Mouse (Mus musculus): ENCODE measurements around the gene Parn.

The Parn gene

GRCm38 (mm10) chr16:13621745-13622507 is 46.0 kb downstream of the Parn start:
- no peak for DNase-seq

GRCm38 (mm10) chr16:13620194-13620593 is 47.8 kb downstream of the Parn start:
- DNase-seq, result no peak

- no peak for DNase-seq
These were observed 52.7 kb downstream of the Parn start for GRCm38 (mm10) chr16:13615276-13615675.

DNA sequence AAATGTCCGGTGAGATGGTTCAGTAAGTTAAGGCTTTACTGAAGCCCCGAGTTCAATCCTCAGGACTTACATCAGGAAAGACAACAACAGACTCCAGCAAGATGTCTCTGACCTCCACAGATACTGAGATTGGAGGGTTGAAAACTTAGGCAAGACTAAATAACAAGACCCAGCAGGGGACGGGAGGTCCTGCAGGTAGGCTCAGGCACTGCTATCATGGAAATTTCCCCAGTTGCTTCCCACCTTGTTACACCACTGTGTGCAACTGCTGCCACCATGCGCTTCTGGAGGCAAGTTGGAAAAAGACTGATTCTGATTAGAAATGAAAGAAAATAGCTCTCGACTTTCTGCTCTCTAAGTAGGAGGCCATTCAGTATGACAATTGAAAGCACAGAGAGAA is 55.4 kb downstream of the Parn start:
- DNase-seq, result no peak

- DNase-seq, result no peak
These were observed 55.9 kb downstream of the Parn start for GRCm38 (mm10) chr16:13612058-13612457.

- DNase-seq, result peak; percentile 32 to 37
These were observed 56.6 kb downstream of the Parn start for GRCm38 (mm10) chr16:13611399-13611798.

GRCm38 (mm10) chr16:13610951-13611381 is 57.0 kb downstream of the Parn start:
- DNase-seq, result peak; percentile 28 to 65

- no peak for DNase-seq
These were observed 59.3 kb downstream of the Parn start for GRCm38 (mm10) chr16:13608705-13609085.

GRCm38 (mm10) chr16:13607987-13608704 is 59.8 kb downstream of the Parn start:
- DNase-seq, result no peak

GRCm38 (mm10) chr16:13602779-13603178 is 65.2 kb downstream of the Parn start:
- DNase-seq, result no peak

- no peak for DNase-seq
These were observed 78.9 kb downstream of the Parn start for GRCm38 (mm10) chr16:13589049-13589408.

GRCm38 (mm10) chr16:13588182-13589048 is 79.6 kb downstream of the Parn start:
- no peak for DNase-seq

GRCm38 (mm10) chr16:13585234-13585633 is 82.7 kb downstream of the Parn start:
- DNase-seq, result peak; percentile 4 to 15

- DNase-seq, result peak; percentile 3 to 34
These were observed 87.2 kb downstream of the Parn start for GRCm38 (mm10) chr16:13580784-13581183.

DNA sequence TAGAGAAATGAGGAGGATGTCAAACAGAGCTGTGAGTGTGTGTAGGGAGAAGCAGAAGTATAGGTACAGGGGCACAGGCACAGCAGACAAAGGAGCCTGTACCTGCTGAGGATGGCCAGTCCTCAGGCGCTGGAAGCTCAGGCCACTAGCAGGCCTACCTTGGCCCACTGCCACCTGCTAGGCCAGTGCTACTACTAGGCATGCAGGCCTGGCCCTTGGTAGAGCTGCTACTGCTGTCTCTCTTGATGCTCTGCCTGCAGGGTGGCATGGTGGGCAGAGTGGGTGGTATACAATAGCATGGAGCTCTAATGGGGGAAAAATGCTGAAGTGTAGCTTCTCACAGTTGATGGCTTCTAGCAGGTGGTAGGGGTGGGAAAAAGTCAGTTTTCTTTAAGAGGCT is 88.0 kb downstream of the Parn start:
- no peak for DNase-seq

DNA sequence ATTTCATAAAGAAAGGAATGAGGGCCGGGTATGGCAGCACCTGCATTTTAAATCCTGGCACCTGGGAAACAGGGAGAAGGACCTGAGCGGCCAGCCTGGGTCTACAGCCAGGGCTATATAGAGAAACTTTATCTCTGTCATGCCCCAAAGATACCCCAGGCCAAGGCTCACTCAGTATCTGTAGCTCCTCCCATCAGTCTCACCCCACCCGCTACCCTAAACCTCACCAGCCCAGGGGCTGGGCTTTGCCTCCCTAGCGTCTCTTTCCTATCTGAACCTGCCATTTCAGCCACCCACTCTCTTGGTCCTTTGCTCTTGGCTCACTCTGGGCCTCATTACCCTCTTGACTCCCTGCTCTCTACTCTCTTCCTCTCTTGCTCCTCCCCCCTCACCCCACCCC is 92.7 kb downstream of the Parn start:
- DNase-seq, result no peak

DNA sequence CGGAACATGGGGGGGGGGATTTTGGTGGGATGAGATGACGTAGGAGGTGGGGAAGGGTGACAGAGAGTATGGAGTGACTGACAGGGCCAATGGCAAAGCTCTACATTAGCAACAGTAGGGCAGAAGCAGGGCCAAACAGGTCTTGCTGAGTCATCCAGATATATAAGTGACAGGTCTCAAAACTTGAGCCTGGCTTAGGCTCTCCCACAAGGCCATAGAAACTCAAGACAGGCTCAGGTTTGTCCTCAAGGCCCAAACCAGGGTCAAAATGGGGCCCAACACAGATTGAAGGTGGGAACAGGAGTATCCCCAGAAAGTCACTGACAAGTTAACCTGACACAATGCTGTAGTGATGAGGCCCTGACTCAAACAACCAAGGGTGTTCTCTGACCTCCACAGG is 99.7 kb downstream of the Parn start:
- DNase-seq, result no peak

GRCm38 (mm10) chr16:13567614-13568013 is 100.4 kb downstream of the Parn start:
- DNase-seq, result no peak

DNA sequence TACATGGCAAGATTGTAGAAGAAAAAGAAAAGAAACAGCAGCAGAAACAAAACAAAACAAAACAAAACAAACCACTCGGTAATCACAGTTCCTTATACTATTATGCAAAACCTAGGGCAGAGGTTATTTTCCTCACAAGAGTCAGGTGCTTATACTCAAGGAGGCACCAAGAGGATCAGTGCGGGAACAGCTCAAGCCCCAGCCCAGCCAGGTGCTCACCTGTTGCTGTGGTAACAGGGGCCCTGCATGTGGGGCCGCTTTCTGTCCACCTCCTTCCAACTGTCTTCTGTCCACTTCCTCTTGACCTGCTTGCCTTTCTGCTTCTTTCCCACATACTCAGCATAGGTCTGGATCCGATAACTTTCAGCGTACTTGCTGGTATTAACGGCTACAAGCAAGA is 101.6 kb downstream of the Parn start:
- no peak for DNase-seq

- no peak for DNase-seq
These were observed 102.7 kb downstream of the Parn start for GRCm38 (mm10) chr16:13565291-13565690.

- no peak for DNase-seq
These were observed 110.2 kb downstream of the Parn start for GRCm38 (mm10) chr16:13557784-13558183.

DNA sequence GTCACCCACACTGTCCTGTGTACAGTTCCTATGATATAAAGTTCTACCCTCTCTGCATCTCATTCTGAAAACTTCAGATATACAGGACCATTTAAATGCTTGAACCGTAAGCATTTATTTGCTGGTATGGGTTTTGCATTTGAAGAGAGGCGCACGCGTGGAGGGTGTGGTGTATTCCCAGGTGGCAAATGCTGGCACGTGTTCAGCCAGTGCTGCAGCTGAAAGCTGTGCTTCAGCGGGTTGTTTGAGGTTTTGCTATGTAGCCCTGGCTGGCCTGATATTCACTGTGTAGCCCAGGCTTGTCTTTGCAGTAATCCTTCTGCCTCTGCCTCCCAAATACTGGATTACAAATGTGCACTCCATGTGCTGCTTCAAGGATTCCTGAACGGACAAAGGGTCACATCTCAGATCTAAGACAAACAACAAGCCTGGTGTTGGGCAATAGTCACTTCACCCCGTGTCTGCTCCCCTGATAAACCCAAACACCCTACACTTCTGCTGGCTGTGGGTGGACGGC is 111.0 kb downstream of the Parn start:
- no peak for DNase-seq

DNA sequence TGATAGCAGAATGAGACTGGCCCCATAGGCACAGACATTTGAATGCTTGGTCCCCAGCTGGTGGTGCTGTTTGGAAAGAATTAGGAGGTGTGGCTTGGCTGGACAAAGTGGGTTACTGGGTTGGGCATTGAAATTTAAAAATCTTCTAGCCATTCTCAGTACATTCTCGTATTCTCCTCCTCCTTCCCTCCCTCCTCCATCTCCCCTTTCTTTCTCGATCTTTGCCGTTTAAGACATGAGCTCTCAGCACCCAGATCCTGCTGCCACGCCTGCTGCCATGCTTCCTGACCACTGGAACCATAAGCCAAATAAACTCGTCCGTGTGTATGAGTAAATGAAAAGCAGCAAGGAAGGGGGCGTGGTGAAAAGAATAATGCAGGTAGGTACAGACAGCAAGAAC is 111.5 kb downstream of the Parn start:
- DNase-seq, result no peak

All from kidney, adult 8-10 months (tissue).